Mouse (Mus musculus) forebrain, embryonic 11.5 days (tissue): Measurements from ENCODE around the gene Fgr. TPM values are rescaled to one million over a fixed set of nuclear protein-coding genes. Genes with fewer than 3 reads are reported as not detected.
"Not testable (repeated sequence)": the region's sequence is repeated elsewhere in the genome, so short reads cannot be mapped to it uniquely, and the experiment has no call there.

Experiments used
- ATAC-seq: fragments of 200-750 bp; cut with Nextera tagmentation; replicated peaks from 2 replicates; pipeline ENCODE4 v1.8.0; 2017; ENCODE audit warnings: moderate TSS enrichment; ENCODE audit not compliant: low FRiP score
- DNase-seq: peaks from one replicate; pipeline ENCODE4 v3.0.0-alpha.2; 2017; ENCODE audit warnings: low spot score
- H3K27ac ChIP-seq: fragments of 300-500 bp; sonication (generic); 2 replicates; pipeline ENCODE4 v1.5.1; 2014; ENCODE audit warnings: low read depth, low read length
- H3K27me3 ChIP-seq: fragments of 300-500 bp; sonication (generic); 2 replicates; pipeline ENCODE4 v1.6.1; 2014; ENCODE audit warnings: mild to moderate bottlenecking, low read length, mixed read lengths; ENCODE audit not compliant: control insufficient read depth, insufficient read depth
- H3K36me3 ChIP-seq: fragments of 300-500 bp; sonication (generic); 2 replicates; pipeline ENCODE4 v1.6.1; 2014; ENCODE audit warnings: mild to moderate bottlenecking, low read length, moderate library complexity, mixed read lengths; ENCODE audit not compliant: control insufficient read depth, insufficient read depth
- H3K4me1 ChIP-seq: fragments of 300-500 bp; sonication (generic); replicated peaks from 2 replicates; pipeline ENCODE4 v1.6.1; 2014; ENCODE audit warnings: low read length, mixed read lengths; ENCODE audit not compliant: control insufficient read depth, insufficient read depth
- H3K4me2 ChIP-seq: fragments of 300-500 bp; sonication (generic); 2 replicates; pipeline ENCODE4 v1.6.1; 2014; ENCODE audit warnings: low read depth, mild to moderate bottlenecking, low read length, moderate library complexity, mixed read lengths; ENCODE audit not compliant: severe bottlenecking
- H3K4me3 ChIP-seq: fragments of 300-500 bp; sonication (generic); 2 replicates; pipeline ENCODE4 v1.5.1; 2014; ENCODE audit warnings: low read depth, low read length
- H3K9ac ChIP-seq: fragments of 300-500 bp; sonication (generic); 2 replicates; pipeline ENCODE4 v1.6.1; 2014; ENCODE audit warnings: low read length
- H3K9me3 ChIP-seq: fragments of 300-500 bp; sonication (generic); 2 replicates; pipeline ENCODE4 v1.6.1; 2016; ENCODE audit warnings: low read length, mixed read lengths; ENCODE audit not compliant: control insufficient read depth
- WGBS: fragments of 180-500 bp; shearing (Covaris S2); extraction: QIAGEN DNeasy Blood & Tissue Kit; methylation state at CpG from one replicate; pipeline ENCODE4 v1.1.7; 2014; 5-methylcytosine and 5-hydroxymethylcytosine counted together
- polyA plus RNA-seq: library from polyadenylated mRNA; unstranded; fragments of >200 nt; fragmentation: Nextera tagmentation; extraction: Ambion mirVana; gene quantifications from 2 replicates; pipeline ENCODE4 v1.2.1, GENCODE M21; 2014

The Fgr gene
- polyA plus RNA-seq, 1 experiment from 2014 or later = not detected

- H3K9ac ChIP-seq = no peak overlapping the region
- no peak overlapping the region for H3K4me3 ChIP-seq
- H3K4me2 ChIP-seq = no peak overlapping the region
- no peak for DNase-seq
- H3K27ac ChIP-seq = no peak overlapping the region
- no peaks in the 10 kb centered on the region for H3K36me3 ChIP-seq
- H3K9me3 ChIP-seq = no peaks in the 10 kb centered on the region
- 86% methylated on average over 6 of the region's 6 CpGs for WGBS
- no peaks in the 10 kb centered on the region for H3K27me3 ChIP-seq
- ATAC-seq = no peak
- peaks cover 3% of the 10 kb centered on the region; the same call in 1 of the 2 replicates for H3K4me1 ChIP-seq
Observed at GRCm38 (mm10) chr4:132988581-132989355, 14.9 kb downstream of the Fgr start.

- Histone ChIP-seq H3K27me3 (no peaks in the 10 kb centered on the region), H3K27ac (no peak overlapping the region), H3K4me1 (no peaks in the 10 kb centered on the region), H3K36me3 (no peaks in the 10 kb centered on the region), H3K4me2 (no peak overlapping the region), H3K9me3 (no peaks in the 10 kb centered on the region), H3K4me3 (no peak overlapping the region), H3K9ac (no peak overlapping the region)
- no peak for ATAC-seq
- DNase-seq = no peak
- 66% methylated on average over 4 of the region's 4 CpGs for WGBS
Observed at GRCm38 (mm10) chr4:132993553-132993952, 19.7 kb downstream of the Fgr start.

GRCm38 (mm10) chr4:132997469-132998237 lies 23.8 kb downstream of the Fgr start:
- DNase-seq = no peak

DNA sequence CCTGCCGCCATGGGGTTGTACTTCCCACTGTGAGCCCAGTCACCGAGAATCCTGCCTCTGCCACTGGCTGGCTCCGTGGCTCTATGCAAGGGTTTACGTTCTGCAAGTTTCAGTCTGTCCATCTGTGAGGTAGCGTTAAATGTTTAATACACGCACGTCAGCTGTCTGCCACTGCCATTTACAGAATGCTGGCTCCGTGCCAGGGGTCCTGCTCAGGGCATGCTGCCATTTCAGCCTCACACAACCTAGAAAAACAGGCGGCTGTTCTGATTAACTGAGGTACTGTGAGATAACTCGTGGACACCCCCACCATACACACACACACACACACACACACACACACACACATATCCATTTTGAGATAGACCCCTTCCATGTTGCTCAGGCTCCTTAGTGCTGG lies 29.0 kb downstream of the Fgr start:
- no peak overlapping the region for H3K4me3 ChIP-seq
- H3K27ac ChIP-seq = no peak overlapping the region
- H3K27me3 ChIP-seq = no peaks in the 10 kb centered on the region
- H3K36me3 ChIP-seq = no peaks in the 10 kb centered on the region
- H3K9me3 ChIP-seq = no peaks in the 10 kb centered on the region
- H3K4me1 ChIP-seq = peaks cover 8% of the 10 kb centered on the region; the same call in 1 of the 2 replicates
- no peak overlapping the region for H3K4me2 ChIP-seq
- ATAC-seq (no peak), DNase-seq (peak; percentile 71)
- 0 out of 2 replicates have a peak overlapping the region, but pooled peaks have one; percentile 17 for H3K9ac ChIP-seq
- 55% methylated on average over 10 of the region's 10 CpGs for WGBS

More at GRCm38 (mm10) chr4:132997469-132998237, 23.8 kb downstream of the Fgr start:
- no peak for ATAC-seq
- Histone ChIP-seq H3K4me3 (no peak overlapping the region), H3K27me3 (no peaks in the 10 kb centered on the region), H3K27ac (no peak overlapping the region), H3K4me1 (peaks cover under 1% of the 10 kb centered on the region; the same call in 1 of the 2 replicates), H3K4me2 (no peak overlapping the region), H3K9ac (no peak overlapping the region), H3K36me3 (no peaks in the 10 kb centered on the region), H3K9me3 (no peaks in the 10 kb centered on the region)
- 50% methylated on average over 14 of the region's 14 CpGs for WGBS

- no peaks in the 10 kb centered on the region for H3K36me3 ChIP-seq
- 33% methylated on average over 21 of the region's 21 CpGs for WGBS
- H3K9me3 ChIP-seq = no peaks in the 10 kb centered on the region
- H3K27me3 ChIP-seq = no peaks in the 10 kb centered on the region
- no peak overlapping the region for H3K27ac ChIP-seq
- no peak overlapping the region for H3K4me3 ChIP-seq
- no peak overlapping the region for H3K4me2 ChIP-seq
- H3K9ac ChIP-seq = 0 out of 2 replicates have a peak overlapping the region, but pooled peaks have one; percentile 17
- no peak for ATAC-seq
- H3K4me1 ChIP-seq = peaks cover 9% of the 10 kb centered on the region; the same call in 1 of the 2 replicates
- no peak for DNase-seq
Observed at GRCm38 (mm10) chr4:133003316-133004018, 29.6 kb downstream of the Fgr start.

DNA sequence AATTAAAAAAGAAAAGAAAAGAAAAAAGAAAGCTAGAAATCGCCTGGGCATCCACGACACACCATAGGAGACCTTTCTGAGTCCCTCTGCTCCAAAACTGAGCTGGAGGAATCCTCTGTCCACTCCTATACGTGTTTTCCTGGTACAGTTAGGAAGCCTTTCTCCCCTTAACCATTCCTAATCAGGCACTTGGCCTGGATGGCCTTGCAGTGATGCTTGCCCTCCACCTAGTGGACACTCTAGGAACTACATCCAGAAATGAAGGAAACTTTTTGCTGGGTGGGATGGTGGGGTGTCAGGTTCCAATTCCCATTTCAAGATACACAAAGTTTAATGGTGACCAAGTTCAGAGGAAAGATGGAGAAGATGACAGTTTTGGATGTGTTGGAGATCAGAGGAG lies 31.3 kb downstream of the Fgr start:
- ATAC-seq = no peak
- Histone ChIP-seq H3K4me1 (peaks cover 9% of the 10 kb centered on the region; the same call in 1 of the 2 replicates), H3K9me3 (no peaks in the 10 kb centered on the region), H3K4me3 (no peak overlapping the region), H3K27ac (no peak overlapping the region), H3K4me2 (no peak overlapping the region), H3K27me3 (peaks cover 9% of the 10 kb centered on the region), H3K9ac (no peak overlapping the region), H3K36me3 (no peaks in the 10 kb centered on the region)
- 5% methylated on average over 3 of the region's 3 CpGs for WGBS
- peak; percentile 82 for DNase-seq

- not testable (repeated sequence) for ATAC-seq, H3K4me2 ChIP-seq, H3K9ac ChIP-seq, H3K27ac ChIP-seq, H3K36me3 ChIP-seq, DNase-seq, H3K4me3 ChIP-seq, H3K9me3 ChIP-seq
- H3K27me3 ChIP-seq = peaks cover 17% of the 10 kb centered on the region
- H3K4me1 ChIP-seq = peaks cover 12% of the 10 kb centered on the region; the same call in 1 of the 2 replicates
- WGBS = 74% methylated on average over 6 of the region's 6 CpGs
Observed at GRCm38 (mm10) chr4:133005885-133006451, 32.1 kb downstream of the Fgr start.
